Mouse (Mus musculus): ENCODE results near the gene Tex13b.

GRCm38 (mm10) chrX:140854561-140854960 lies 41.3 kb upstream of the Tex13b start:
- no peak for TF ChIP-seq CTCF (IDR thresholded peaks at IDR 0.05)
- no peak for TF ChIP-seq EP300 (IDR thresholded peaks at IDR 0.05)

All from lung, postnatal 0 days (tissue).